ENCODE assay signal across 9 mouse cellular contexts in the genomic region with DNA sequence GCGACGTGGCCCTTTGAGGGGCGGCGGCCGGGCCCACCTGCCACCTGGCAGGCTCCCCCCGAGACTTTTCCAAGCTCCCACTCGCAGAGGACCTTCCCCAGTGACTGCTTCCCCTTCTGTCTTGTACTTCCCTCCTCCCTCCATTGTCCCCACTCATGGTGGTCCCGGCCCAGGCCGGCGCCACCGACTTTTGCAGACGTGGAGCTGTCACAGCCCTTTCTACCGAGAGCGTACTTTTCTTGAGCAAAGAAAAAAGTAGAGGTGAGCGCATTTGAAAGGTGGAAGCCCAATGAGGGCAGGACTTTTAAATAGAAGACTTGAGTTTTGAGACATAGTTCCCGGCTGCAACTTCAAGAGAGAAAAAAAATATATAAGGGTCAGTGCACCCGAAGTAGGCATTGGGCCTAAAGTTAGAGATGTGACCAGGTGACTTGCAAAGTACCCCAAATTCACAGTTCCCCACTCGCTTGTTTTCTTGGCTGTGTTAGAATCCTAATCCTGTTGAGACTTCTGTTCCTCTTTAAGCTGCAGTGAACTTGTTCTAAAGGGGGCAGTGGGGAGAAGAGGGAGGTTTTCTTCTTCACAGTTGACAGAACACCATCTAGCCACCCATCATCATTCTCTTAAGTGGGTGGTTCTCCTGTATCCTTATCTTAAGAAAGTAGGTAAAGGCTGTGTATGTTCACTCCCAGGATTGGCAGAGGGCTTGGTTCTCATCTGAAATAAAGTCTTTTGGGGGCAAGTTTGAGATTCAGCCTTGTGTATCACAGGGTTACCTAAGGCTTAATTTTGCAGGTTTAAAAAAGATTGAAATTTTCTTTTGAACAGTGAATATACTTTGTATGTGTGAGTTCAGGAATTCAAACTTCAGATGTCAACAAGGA. TPM values are rescaled to one million over a fixed set of nuclear protein-coding genes. Genes with fewer than 3 reads are reported as not detected.
DNase-seq lines count a peak whose midpoint lies in the region; ATAC-seq and TF ChIP-seq lines count a peak whose summit lies in the region.
"Had no signal": no experiment of that assay in that cellular context is flagged by ENCODE, and none has a peak within 500 bp of the region (broad histone marks: within the 10 kb centered on the region; RNA-seq: fewer than 3 reads in every experiment).

No protein-coding gene starts in this region.

- peak; percentile 4 to 8 for DNase-seq in adrenal gland, postnatal 4 days (ENCODE audit: low spot score in 2 of 2)
- DNase-seq in adrenal gland, adult 2 months: no peak
- DNase-seq in 3T3-L1 (ENCODE audit: low read depth, low spot score): peak; percentile 28
- no peak for DNase-seq in liver, embryonic 14.5 days (ENCODE audit: low read depth in 3 of 3, low spot score in 3 of 3)
- no peak for DNase-seq in adrenal gland, postnatal 10 days

- no peaks in the 10 kb centered on the region for H3K9me3 ChIP-seq in heart, embryonic 14.5 days (ENCODE audit: control insufficient read depth, low read length)
- H3K9me3 ChIP-seq in liver, embryonic 14.5 days (ENCODE audit: control insufficient read depth, low read length): no peaks in the 10 kb centered on the region

- H3K4me1 ChIP-seq in cortical plate, adult 2 months (ENCODE audit: control insufficient read depth, insufficient read depth, low read length): peaks cover 10% of the 10 kb centered on the region
- H3K4me1 ChIP-seq in heart, embryonic 14.5 days (ENCODE audit: control insufficient read depth in 2 of 2, insufficient read depth in 2 of 2, low read length in 2 of 2): peaks cover 8 to 25% of the 10 kb centered on the region in 2 experiments
- H3K4me1 ChIP-seq in liver, embryonic 14.5 days (replicated peaks; ENCODE audit: control insufficient read depth in 2 of 2, insufficient read depth in 2 of 2, low read length in 1 of 2): peaks cover 7 to 21% of the 10 kb centered on the region in 2 experiments
- peaks cover 2% of the 10 kb centered on the region; the same call in 1 of the 2 replicates for H3K4me1 ChIP-seq in olfactory bulb, adult 2 months (ENCODE audit: control insufficient read depth, insufficient read depth, low read length)

- H3K4me2 ChIP-seq in heart, embryonic 14.5 days (ENCODE audit: low read length): peak overlapping the region; percentile 73
- peak overlapping the region; percentile 93 for H3K4me2 ChIP-seq in liver, embryonic 14.5 days (ENCODE audit: low read depth)

- peak overlapping the region; percentile 76 for H3K27ac ChIP-seq in cortical plate, adult 2 months (ENCODE audit: insufficient read depth, low read length)
- peak overlapping the region; percentile 83 to 85 for H3K27ac ChIP-seq in heart, embryonic 14.5 days (replicated peaks in 1 of 2; ENCODE audit: control insufficient read depth in 1 of 2, insufficient read depth in 1 of 2, low read depth in 2 of 2, low read length in 2 of 2)
- H3K27ac ChIP-seq in liver, embryonic 14.5 days: peak overlapping the region; percentile 63
- peak overlapping the region; percentile 87; the same call in 1 of the 2 replicates for H3K27ac ChIP-seq in olfactory bulb, adult 2 months (ENCODE audit: insufficient read depth, low read depth, low read length)

- WGBS in heart, embryonic 14.5 days: 2% methylated on average over 14 of the region's 18 CpGs
- WGBS in liver, embryonic 14.5 days (ENCODE audit: insufficient replicate concordance): 3% methylated on average over 18 of the region's 18 CpGs
- WGBS in olfactory bulb, adult 2 months: under 1% methylated on average over 18 of the region's 18 CpGs

- H3K27me3 ChIP-seq in heart, embryonic 14.5 days (ENCODE audit: control insufficient read depth, insufficient read depth, low read length): no peaks in the 10 kb centered on the region
- H3K27me3 ChIP-seq in liver, embryonic 14.5 days (ENCODE audit: control insufficient read depth, insufficient read depth, low read length): no peaks in the 10 kb centered on the region
- H3K27me3 ChIP-seq: Patski had no signal

- ATAC-seq in heart, embryonic 14.5 days (ENCODE audit: insufficient number of reproducible peaks, insufficient read depth, low FRiP score, low read depth): 0 out of 2 replicates have a peak, but pooled peaks have one; percentile 18
- no peak for ATAC-seq in liver, embryonic 14.5 days (ENCODE audit: insufficient read depth)

- peak overlapping the region; percentile 96 for H3K9ac ChIP-seq in heart, embryonic 14.5 days (ENCODE audit: low read length)
- H3K9ac ChIP-seq in liver, embryonic 14.5 days (replicated peaks): peak overlapping the region; percentile 98

- no peak for TF ChIP-seq CTCF in cortical plate, adult 2 months (IDR thresholded peaks at IDR 0.05; ENCODE audit: extremely low read depth, insufficient read depth, low read length)
- TF ChIP-seq CTCF in liver, embryonic 14.5 days (IDR thresholded peaks at IDR 0.05; ENCODE audit: low read depth): no peak
- TF ChIP-seq CTCF in olfactory bulb, adult 2 months (IDR thresholded peaks at IDR 0.05; ENCODE audit: insufficient read depth, low read depth, low read length): no peak

- H3K4me3 ChIP-seq in cortical plate, adult 2 months (ENCODE audit: insufficient read depth, low read length): peak overlapping the region; percentile 78
- H3K4me3 ChIP-seq in heart, embryonic 14.5 days (ENCODE audit: control insufficient read depth in 1 of 2, insufficient read depth in 1 of 2, low read depth in 1 of 2, low read length in 2 of 2): peak overlapping the region; percentile 87 to 88
- H3K4me3 ChIP-seq in liver, embryonic 14.5 days (ENCODE audit: insufficient read depth in 1 of 2, low read depth in 2 of 2, low read length in 2 of 2): peak overlapping the region; percentile 98 to 99
- H3K4me3 ChIP-seq in olfactory bulb, adult 2 months (ENCODE audit: insufficient read depth, low read depth, low read length): peak overlapping the region; percentile 91

- TF ChIP-seq EP300 in liver, embryonic 14.5 days (IDR thresholded peaks at IDR 0.05; ENCODE audit: low read depth): no peak

- H3K36me3 ChIP-seq in heart, embryonic 14.5 days (ENCODE audit: control insufficient read depth, insufficient read depth, low read length): peaks cover 16% of the 10 kb centered on the region
- H3K36me3 ChIP-seq in liver, embryonic 14.5 days (replicated peaks; ENCODE audit: control insufficient read depth, insufficient read depth, low read depth): peaks cover 11% of the 10 kb centered on the region

- no peak for TF ChIP-seq POLR2A in cortical plate, adult 2 months (IDR thresholded peaks at IDR 0.05; ENCODE audit: extremely low read depth, insufficient read depth, low read length)
- TF ChIP-seq POLR2A in olfactory bulb, adult 2 months (IDR thresholded peaks at IDR 0.05; ENCODE audit: insufficient read depth, low read depth, low read length): no peak

RNA-seq across cellular contexts. Expression of gene Itch, which starts 0.9 kb away (rescaled TPM):
- total RNA-seq in adrenal gland, postnatal 4 days (2021): 10 to 100 TPM; 51.8 to 52.8 TPM
- total RNA-seq in adrenal gland, adult 2 months (2021): 10 to 100 TPM; 47.0 to 48.2 TPM
- 2.2 and 3.6 TPM in 2 replicates for polyA plus RNA-seq in adrenal gland, adult 2 months (2012; rRNA removed)
- polyA plus RNA-seq in cortical plate, adult 2 months (2012; rRNA removed): 18.5 and 20.6 TPM in 2 replicates
- 37.1 and 39.8 TPM in 2 replicates for polyA plus RNA-seq in heart, embryonic 14.5 days (2014; fragmentation: Nextera tagmentation; extraction: Ambion mirVana)
- 4.7 and 6.0 TPM in 2 replicates for polyA plus RNA-seq in liver, embryonic 14.5 days (2012; rRNA removed)
- polyA plus RNA-seq in liver, embryonic 14.5 days (2014; fragmentation: Nextera tagmentation; extraction: Ambion mirVana): 14.2 and 14.4 TPM in 2 replicates
- not detected in 2 replicates for polyA plus RNA-seq in olfactory bulb, adult 2 months (2012; ENCODE audit: insufficient read depth, insufficient read length, low replicate concordance, missing spikeins)
- 10 to 100 TPM; 45.2 to 48.1 TPM for total RNA-seq in adrenal gland, postnatal 10 days (2021)

RNA-seq across cellular contexts. Expression of gene Ahcy, which starts 59.9 kb away (rescaled TPM):
- total RNA-seq in adrenal gland, postnatal 4 days (2021): 10 to 100 TPM; 75.1 to 88.2 TPM
- 10 to 100 TPM; 32.4 to 36.9 TPM for total RNA-seq in adrenal gland, adult 2 months (2021)
- polyA plus RNA-seq in adrenal gland, adult 2 months (2012; rRNA removed): 42.4 and 53.1 TPM in 2 replicates
- polyA plus RNA-seq in cortical plate, adult 2 months (2012; rRNA removed): 28.5 and 30.6 TPM in 2 replicates
- polyA plus RNA-seq in heart, embryonic 14.5 days (2014; fragmentation: Nextera tagmentation; extraction: Ambion mirVana): 46.0 and 46.7 TPM in 2 replicates
- polyA plus RNA-seq in liver, embryonic 14.5 days (2012; rRNA removed): 88.4 and 89.4 TPM in 2 replicates
- polyA plus RNA-seq in liver, embryonic 14.5 days (2014; fragmentation: Nextera tagmentation; extraction: Ambion mirVana): 61.3 and 65.7 TPM in 2 replicates
- not detected in 2 replicates for polyA plus RNA-seq in olfactory bulb, adult 2 months (2012; ENCODE audit: insufficient read depth, insufficient read length, low replicate concordance, missing spikeins)
- total RNA-seq in adrenal gland, postnatal 10 days (2021): 10 to 100 TPM; 57.4 to 91.2 TPM

Comparison
In these comparisons a context has a peak if more than half of its experiments do, and no peak if none do; other contexts are left out.
1. DNase-seq: peak in adrenal gland, postnatal 4 days (2 of 2) and 3T3-L1 (single experiment); none in adrenal gland, adult 2 months (single experiment), liver, embryonic 14.5 days (0 of 3) and adrenal gland, postnatal 10 days (single experiment).
2. RNA of gene Ahcy, which starts 59.9 kb away (polyA plus RNA-seq): 61.3 to 89.4 TPM in liver, embryonic 14.5 days, 42.4 to 53.1 TPM in adrenal gland, adult 2 months, 46.0 to 46.7 TPM in heart, embryonic 14.5 days and 28.5 to 30.6 TPM in cortical plate, adult 2 months; not detected in olfactory bulb, adult 2 months; every median in the first group is over 10 times any median in the second.
3. Peak in every context shown above with its lines, with median percentiles within 50 percentile points of each other: H3K27ac ChIP-seq and H3K4me3 ChIP-seq.